Mouse (Mus musculus) heart, postnatal 14 days (tissue): ENCODE measurements around the gene Whamm. TPM values are rescaled to one million over a fixed set of nuclear protein-coding genes. Genes with fewer than 3 reads are reported as not detected.

Source experiments
- DNase-seq, 2 experiments: peaks; one replicate each; pipeline ENCODE4 v3.0.0; 2021 to 2022
- intact Hi-C: fragments of 180-260 bp; cut with DNase I; formaldehyde crosslinking; loops from one replicate; pipeline ENCODE4 v1.15.1; 2025
- total RNA-seq, 2 experiments: library from RNA; stranded (reverse); gene quantifications; 2 replicates each; pipeline ENCODE4 v1.2.3; 2021

Gene Whamm
- total RNA-seq, 2 experiments from 2014 or later: 8.6 to 9.1 TPM

GRCm38 (mm10) chr7:81560101-81561049, 10.7 kb upstream of the Whamm start:
- no peak for DNase-seq
- intact Hi-C loops: no loop called here

DNA sequence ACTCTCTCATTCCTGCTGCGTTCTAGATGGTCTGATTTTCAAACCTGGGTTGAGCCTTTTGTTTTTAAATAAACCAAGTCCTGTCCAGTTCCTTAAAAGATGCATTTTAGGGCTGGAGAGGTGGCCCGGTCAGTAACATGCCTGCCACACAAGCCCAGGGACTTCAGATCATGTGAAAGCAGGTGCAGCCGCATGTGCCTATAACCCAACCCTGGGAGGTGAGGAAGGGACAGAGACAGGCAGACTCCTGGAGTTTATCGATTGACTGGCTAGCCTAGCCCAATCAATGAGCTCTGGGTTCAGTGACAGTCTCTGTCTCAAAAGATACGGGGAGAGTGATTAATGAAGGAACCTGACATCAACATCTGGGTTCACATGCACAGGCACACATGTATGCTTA, 9.9 kb upstream of the Whamm start:
- intact Hi-C loops: no loop called here
- no peak for DNase-seq

GRCm38 (mm10) chr7:81563506-81564015, 7.5 kb upstream of the Whamm start:
- intact Hi-C loops: no loop called here
- DNase-seq: no peak

- no peak for DNase-seq
- intact Hi-C loops: no loop called here
These were observed 6.3 kb upstream of the Whamm start for GRCm38 (mm10) chr7:81564766-81565165.

DNA sequence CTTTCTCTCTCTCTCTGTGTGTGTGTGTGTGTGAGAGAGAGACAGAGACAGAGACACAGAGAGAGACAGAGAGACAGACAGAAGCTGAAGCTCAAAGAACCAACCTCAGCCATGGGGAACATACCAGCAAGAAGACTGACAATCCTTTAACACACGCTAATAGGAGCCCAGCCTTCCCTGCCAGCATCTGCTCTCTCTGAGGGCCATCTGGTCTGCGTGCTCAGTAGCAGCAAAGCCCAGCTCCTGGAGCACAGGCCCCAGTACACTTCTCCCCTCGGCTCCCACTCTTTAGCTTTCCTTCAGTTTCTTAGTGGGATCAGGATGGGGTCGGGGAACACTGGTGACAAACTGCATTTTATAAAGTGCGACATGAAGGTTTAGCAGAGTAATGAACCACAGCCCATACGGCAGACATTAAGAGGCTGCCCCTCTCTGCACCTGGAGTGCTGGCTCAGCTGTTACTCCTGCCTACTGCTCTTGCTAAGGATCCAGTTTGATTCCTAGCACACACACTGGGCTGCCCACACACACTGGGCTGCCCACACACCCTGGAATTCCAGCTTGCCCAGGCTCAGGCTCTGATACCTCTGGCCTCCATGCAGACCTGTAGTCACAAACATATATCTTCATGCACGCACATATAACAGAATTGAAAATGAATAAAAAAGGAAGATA, 5.5 kb upstream of the Whamm start:
- intact Hi-C loops: no loop called here
- DNase-seq: no peak

DNA sequence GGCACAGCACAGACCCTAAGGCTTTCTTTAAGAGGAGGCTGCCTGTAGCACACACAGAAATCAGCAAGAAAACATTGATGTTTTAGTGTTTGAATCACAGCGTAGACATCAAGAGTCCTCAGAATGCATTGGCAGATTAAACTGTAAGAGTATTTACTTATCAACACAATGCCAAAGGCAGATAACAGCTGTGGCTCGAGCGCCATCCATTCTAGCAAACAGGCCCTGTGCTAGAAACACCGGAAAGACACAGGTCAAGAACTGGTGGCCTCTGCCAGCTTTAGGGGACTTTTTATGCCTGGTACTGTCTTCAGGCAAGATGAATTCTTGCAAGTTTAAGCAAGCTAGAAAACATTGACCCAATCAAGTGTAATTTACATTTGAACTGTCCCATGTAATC, 4.7 kb upstream of the Whamm start:
- intact Hi-C loops: no loop called here
- no peak for DNase-seq

GRCm38 (mm10) chr7:81566892-81567291, 4.2 kb upstream of the Whamm start, which contains the start of gene Fsd2:
TSS of gene Fsd2 (minus strand) at chr7:81566944.
- intact Hi-C loops: no loop called here
- peak; percentile 46 to 60 for DNase-seq

DNA sequence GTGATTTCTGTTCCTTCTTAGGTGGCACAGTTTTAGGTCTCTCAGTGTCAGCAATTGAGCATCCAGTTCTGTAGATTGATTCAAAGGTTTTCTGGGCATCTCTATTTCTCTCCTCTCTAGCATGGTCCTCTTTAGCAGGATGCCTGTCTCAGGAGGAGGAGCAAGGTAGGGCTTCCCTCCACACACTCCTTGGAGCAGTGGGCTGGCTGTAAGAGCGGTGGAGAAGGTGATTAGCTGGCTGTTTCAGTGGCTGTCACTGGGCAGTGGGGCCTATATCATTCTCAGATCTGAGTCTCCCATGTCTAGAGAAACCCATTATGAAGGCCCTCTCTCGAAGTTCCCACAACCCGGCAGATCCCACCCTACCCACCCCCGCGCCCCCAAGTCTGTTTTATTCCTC, 3.7 kb upstream of the Whamm start:
- intact Hi-C loops: no loop called here
- no peak for DNase-seq

GRCm38 (mm10) chr7:81569851-81570250, 1.2 kb upstream of the Whamm start:
- no peak for DNase-seq
- intact Hi-C loops: loop anchor here (5.0 kb wide), 1 partner anchor 223 kb away; the partner anchor contains the start of gene Rps17

GRCm38 (mm10) chr7:81570271-81570670, 795 bp upstream of the Whamm start:
- no peak for DNase-seq
- intact Hi-C loops: loop anchor here (5.0 kb wide), 1 partner anchor 223 kb away; the partner anchor contains the start of gene Rps17

DNA sequence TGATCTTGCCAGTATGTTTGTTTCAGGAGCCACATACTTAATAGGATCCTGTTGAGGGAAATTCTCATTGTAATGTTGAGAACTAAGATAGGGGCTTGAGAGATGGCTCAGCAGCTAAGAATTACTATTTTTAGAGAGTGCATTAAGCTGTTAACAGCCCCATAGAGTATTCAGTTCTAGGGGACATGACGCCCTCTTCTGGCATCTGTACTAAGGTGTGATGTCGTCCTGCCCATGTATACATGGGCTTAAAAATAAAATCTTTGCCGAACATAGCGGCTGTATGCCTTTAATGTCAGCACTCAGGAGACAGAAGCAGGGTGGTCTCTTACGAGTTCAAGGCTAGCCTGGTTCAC, 336 bp upstream of the Whamm start:
- intact Hi-C loops: loop anchor here (1.0 to 5.0 kb wide), 2 partner anchors 47 to 223 kb away; partner anchors contain the start of gene Rps17
- no peak for DNase-seq

DNA sequence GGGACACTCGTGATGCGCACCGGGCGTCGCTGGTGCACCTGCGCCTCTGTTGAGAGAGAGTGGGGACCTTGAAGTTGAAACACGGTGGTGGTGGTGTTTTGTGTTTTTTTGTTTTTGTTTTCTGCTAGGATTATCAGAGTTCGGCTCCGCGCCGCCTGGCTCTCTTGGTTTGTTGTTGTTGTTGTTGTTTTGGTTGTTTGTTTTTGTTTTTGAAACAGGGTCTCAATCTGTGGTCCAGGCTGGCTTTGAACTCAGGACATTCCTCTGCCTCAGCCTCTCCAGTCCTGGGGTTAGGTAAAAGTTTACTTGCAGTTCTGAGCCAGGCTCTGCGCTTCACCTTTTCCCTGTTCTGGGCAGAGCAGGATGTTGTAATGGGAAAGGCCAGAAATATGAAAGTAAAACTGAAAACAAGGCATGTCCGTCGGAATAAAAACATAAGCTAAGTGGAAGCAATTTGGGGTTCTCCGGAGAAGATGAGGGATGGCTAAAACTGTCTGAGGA, 925 bp downstream of the Whamm start:
- intact Hi-C loops: loop anchor here (1.0 to 5.0 kb wide), 2 partner anchors 49 to 225 kb away; partner anchors contain the start of gene Rps17
- no peak for DNase-seq

DNA sequence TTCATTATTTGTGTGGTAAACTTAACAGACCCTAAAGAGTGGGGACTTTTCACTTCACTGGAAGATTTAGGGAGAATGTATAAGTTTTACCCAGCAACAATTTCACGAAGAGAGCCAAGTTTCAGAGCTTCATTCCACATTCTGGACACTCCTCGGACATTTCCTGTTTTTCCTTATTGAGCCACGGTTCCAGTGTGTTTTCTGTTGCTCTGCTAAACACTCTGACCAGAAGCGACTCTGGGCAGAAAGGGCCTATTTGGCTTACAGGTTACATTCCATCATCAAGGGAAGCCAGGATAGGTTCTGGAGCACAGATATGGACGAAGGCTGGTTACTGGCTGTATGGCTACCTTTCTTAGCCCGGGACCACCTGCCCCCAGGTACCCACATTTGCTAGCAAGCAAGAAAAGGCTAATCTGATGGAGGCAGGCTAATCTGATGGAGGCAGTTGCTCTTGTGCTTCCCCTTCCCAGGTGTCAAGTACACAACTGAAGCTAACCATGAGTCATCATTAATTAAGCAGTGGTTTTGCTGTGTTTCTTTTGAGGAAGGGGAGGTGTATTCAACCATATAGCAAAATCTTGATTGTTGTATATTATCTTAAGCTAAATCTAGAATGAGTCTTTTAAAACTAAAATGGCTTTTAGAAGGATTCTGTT, 1.7 kb downstream of the Whamm start:
- intact Hi-C loops: loop anchor here (5.0 kb wide), 1 partner anchor 225 kb away; the partner anchor contains the start of gene Rps17
- DNase-seq: no peak

GRCm38 (mm10) chr7:81573397-81573796, 2.3 kb downstream of the Whamm start:
- DNase-seq: peak in 1 of 2 experiments; percentile 44
- intact Hi-C loops: loop anchor here (5.0 kb wide), 1 partner anchor 226 kb away; the partner anchor contains the start of gene Rps17

- intact Hi-C loops: loop anchor here (5.0 kb wide), 1 partner anchor 227 kb away; the partner anchor contains the start of gene Rps17
- no peak for DNase-seq
These were observed 2.8 kb downstream of the Whamm start for GRCm38 (mm10) chr7:81573821-81574220.

DNA sequence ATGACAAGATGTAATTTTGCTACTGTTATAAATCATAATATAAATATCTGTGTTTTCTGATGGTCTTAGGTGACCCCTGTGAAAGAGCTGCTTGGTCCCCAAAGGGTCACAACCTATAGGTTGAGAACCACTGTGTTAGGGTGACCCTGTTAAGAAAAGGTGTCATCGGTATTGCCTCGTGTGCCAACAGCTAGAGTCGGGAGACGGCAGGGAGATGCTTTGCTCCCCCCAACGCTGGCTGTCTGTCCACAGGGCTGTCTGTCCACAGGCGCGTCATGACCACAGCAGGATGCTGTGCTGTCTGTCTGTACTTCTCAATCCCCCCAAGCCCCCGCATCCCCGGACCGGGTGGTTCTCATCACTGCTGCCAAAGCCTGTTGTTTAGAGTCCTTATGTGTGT, 4.5 kb downstream of the Whamm start:
- intact Hi-C loops: no loop called here
- no peak for DNase-seq

- intact Hi-C loops: no loop called here
These were observed 6.8 kb downstream of the Whamm start for GRCm38 (mm10) chr7:81577872-81578271.

GRCm38 (mm10) chr7:81578413-81578812, 7.3 kb downstream of the Whamm start:
- intact Hi-C loops: no loop called here

More at GRCm38 (mm10) chr7:81577872-81578271, 6.8 kb downstream of the Whamm start:
- DNase-seq: no peak

GRCm38 (mm10) chr7:81579312-81579711, 8.2 kb downstream of the Whamm start:
- DNase-seq: no peak
- intact Hi-C loops: no loop called here

More at GRCm38 (mm10) chr7:81578413-81578812, 7.3 kb downstream of the Whamm start:
- no peak for DNase-seq

DNA sequence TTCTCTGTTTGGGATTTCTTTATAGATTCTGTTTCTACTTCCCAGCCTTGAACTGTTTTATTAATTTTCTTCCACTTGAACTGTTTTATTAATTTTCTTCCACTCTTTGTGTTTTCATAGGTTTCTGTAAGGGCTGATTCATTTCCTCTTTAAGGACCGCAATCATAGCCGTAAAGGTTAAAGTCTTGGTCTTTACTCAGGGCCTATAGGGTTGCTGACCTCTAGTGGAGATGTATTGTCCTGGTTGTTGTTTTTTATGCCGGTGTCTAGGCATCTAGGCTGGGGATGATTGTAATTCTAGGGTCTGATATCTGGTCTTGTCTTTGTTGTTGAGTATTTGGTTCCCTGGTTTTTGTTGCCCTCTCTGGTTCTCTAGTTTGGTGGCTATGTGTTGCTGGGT, 12.4 kb downstream of the Whamm start:
- intact Hi-C loops: loop anchor here (10.0 kb wide), 1 partner anchor 129 kb away; the partner anchor contains the start of gene Cpeb1
- no peak for DNase-seq
